Mouse (Mus musculus) left cerebral cortex, postnatal 4 days (tissue): ENCODE measurements around the gene Nckap5. TPM values are rescaled to one million over a fixed set of nuclear protein-coding genes. Genes with fewer than 3 reads are reported as not detected.
"Not testable (repeated sequence)": the region's sequence is repeated elsewhere in the genome, so short reads cannot be mapped to it uniquely, and the experiment has no call there.

Experiments
- DNase-seq: peaks from one replicate; pipeline ENCODE4 v3.0.0-alpha.2; 2022
- intact Hi-C: fragments of 180-260 bp; cut with DNase I; formaldehyde crosslinking; loops from one replicate; pipeline ENCODE4 v1.15.1; 2025
- total RNA-seq, 2 experiments: library from RNA; stranded (reverse); gene quantifications; 2 replicates each; pipeline ENCODE4 v1.2.3; 2021

Nckap5 gene
- total RNA-seq, 2 experiments from 2014 or later = 25.5 to 25.8 TPM

DNA sequence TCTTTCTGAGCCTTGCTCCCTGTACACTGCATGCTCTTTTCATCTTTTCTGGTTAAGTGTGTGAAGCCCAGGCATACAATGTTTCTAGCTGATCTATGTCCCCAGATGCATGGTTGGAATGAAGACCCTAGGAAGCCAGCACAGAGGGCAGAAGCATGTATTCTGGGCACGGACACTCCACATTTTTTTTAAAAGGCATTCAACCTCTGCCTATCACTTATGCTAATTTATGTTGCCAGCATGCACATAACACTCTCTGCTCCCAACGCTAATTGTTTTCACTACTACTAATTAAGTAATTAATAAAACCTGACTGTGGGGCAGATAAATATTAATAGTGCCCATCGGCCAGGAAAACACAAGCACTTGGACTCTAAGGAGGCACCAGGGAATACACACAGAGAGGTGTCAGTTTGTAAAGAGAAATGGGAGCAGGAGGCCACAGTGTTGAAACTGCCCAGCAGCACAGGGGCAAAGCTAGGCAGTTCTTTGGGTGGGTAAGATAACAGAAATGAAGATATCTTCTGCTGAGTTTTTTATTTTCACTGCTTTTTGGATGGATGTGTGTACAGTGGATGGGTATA lies 724.8 kb downstream of the Nckap5 start:
- intact Hi-C loops = no loop called here
- DNase-seq = no peak

DNA sequence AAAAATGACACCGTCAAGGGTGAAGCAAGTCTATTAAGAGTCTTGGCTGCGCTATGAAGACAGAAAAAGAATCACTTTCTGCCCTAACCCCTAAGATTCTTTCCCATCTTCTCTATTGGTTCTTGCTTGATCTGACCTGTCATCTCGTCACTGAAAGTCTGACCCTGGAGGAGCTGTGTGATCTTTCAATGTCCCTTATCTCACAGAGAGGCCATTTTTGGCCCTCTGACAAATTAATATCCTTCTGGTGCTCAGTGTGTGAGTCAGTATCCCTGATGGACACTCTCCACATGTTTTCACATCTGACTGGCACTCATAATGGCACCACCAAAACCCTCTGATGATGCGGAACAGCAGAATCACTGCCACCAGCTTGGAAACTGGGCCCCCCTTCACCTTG lies 736.3 kb downstream of the Nckap5 start:
- intact Hi-C loops = no loop called here
- DNase-seq = no peak

DNA sequence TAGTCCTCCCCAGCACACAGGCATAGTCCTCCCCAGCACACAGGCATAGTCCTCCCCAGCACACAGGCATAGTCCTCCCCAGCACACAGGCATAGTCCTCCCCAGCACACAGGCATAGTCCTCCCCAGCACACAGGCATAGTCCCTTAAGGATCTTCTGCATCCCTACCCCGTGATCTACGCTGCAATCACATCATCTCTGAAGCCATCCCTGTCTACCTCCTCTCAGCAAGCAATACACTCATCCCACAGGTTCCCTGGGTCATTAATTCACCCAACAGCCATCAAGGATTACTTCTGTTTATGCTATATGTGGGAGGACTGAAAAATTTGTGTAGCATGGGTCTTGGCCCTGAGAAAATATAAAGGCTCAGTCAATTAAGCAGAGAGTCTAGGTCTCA lies 738.6 kb downstream of the Nckap5 start:
- intact Hi-C loops, DNase-seq: not testable (repeated sequence)

DNA sequence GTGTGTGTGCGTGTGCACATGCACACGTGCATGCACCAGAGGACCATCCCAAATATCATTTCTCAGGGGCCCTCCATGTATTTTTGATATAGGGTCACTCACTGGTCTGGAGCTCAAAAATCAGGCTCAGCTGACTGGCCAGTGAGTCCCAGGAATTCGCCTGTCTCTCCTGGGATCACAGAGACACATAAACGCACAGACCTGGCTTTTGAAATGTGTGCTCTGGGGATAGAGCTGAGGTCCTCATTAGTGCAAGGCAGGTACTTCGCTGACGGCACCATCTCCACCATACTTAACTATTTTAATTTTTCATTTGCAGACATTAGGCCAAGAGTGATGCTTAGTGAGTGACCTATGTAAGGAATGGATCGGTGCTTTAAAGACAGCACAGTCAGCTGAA lies 743.4 kb downstream of the Nckap5 start:
- no peak for DNase-seq
- intact Hi-C loops = no loop called here

DNA sequence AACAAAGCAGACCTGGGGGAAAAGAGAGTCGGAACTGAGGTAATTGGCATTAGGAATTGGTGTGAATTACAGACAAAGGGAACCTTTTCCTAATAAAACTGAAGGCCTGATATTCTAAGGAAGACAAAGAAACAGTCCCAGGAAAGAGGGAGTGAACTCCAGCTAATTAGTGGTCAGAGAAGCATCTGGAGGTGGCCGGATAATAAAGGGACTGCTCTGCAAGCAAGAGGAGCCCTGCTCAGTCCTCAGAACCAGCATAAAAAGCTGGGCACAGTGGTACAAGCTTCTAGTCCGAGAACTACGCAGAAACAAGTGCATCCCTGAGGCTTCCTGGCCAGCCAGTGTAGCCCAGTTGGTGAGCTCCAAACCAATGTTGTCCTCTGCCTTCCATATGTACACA lies 754.3 kb downstream of the Nckap5 start:
- intact Hi-C loops = no loop called here
- DNase-seq = no peak

DNA sequence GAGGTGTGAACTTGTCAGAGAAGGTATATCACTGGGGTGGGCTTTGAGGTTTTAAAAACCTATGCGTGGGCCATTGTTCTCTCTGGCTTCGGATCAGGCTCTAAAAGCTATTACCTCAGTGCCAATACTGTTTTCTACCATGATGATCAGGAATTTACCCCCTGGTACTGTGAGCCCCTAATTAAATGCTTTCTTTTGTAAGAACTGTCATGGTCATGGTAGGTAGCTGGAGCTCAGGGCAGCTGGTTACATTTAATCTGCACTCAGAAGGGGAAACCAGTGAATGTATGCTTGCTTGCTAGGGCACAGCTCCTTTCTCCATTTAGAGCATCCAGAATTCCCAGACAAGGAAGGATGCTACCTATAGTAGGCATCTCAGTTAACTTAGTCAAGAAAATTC lies 759.7 kb downstream of the Nckap5 start:
- DNase-seq = no peak
- intact Hi-C loops = no loop called here

DNA sequence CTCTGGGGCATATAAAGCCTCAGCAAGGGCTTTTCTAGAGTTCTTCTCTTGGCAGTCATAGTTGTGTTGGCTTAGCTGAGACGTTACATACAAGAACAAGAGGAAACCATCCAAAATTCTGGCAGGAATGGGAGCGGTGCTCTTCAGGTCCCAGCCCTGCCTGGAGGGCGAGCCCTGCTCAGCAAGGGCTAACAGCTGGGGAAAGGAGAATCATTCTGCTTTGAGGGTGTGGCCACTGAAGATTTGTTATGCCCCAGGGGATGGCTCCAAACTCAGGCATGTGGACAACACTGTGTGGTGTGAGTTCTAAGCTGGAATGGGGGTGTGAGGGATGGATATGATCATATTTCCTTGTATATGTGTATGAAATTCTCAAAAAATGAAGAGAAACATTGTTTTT lies 779.1 kb downstream of the Nckap5 start:
- intact Hi-C loops = no loop called here
- DNase-seq = no peak

DNA sequence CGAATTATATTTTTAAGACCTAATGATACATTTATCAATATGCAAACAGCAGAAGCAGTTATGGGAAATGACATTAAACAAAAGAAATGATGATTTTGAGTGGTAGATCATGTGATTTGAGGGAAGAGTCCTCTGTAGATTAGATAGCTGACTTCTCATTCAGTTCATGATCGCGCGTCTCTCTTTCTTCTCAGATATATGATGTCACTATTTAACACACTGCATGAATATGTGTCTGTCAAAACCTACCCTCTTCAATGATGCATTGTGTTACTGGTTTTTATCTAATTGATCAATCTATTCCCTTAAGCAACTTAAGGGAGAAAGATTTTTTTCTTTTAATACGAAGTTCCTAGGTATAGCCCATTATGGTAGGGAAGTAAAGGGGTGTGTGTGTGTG lies 787.7 kb downstream of the Nckap5 start:
- intact Hi-C loops = no loop called here
- DNase-seq = no peak

DNA sequence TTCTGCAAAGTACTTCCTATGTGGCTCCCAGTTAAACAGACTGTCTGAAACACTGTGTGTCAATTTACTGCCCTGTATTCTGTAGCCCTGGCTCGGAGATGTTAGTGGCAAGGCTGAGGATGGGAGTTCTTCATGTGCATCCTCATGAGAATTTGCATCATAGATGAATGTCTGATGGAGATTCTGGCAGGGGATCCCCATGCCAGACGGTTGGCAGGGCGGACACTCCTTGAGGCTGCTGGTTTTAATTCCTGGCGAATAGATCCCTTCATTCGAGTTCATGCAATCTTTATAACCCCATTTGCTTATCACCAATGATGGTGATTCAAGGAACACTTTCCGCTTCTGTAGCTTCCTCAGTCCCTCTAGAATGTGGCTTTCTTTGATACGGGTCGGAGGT lies 803.1 kb downstream of the Nckap5 start:
- intact Hi-C loops = no loop called here
- DNase-seq = no peak

DNA sequence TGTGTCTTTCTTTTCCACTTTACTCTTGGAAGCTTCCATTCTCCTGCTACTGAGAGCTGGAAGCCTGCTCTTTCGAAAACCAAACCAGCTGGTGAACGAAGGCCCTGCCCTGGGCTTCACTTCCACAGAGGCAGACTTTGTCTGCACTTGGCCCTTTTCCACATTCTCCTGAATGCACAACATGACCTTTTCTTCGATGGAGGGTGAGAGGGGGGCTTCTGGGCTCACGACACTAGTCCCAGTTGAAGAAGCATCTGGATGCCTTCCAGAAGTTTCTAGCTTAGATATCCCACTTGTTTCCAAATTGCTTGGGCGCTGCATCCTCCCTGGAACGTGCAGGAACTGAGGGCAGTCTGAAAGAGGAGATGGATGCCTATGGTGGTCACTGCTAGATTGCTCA lies 806.1 kb downstream of the Nckap5 start:
- peak; percentile 48 for DNase-seq

DNA sequence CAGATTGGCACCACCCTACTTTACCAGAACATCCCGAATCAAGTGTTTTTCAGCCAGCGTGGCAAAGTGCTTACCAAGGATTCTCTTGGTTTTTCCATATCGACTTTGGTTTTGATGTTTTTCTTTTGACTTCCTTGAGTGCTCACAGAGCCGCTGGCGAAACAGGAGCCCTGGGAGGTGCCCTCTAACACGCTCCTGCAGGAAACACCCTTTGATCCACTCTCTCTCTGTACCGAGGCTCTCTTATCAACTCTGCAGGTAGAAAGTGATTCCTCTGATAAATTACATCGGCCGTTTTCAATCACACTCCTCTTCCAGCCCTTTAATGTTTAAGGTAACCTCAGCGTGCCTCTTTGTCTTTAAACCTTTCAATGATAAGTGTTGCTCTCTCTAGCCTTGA lies 807.6 kb downstream of the Nckap5 start:
- intact Hi-C loops = no loop called here
- no peak for DNase-seq

More for the DNA sequence above, 806.1 kb downstream of the Nckap5 start:
- intact Hi-C loops = no loop called here

DNA sequence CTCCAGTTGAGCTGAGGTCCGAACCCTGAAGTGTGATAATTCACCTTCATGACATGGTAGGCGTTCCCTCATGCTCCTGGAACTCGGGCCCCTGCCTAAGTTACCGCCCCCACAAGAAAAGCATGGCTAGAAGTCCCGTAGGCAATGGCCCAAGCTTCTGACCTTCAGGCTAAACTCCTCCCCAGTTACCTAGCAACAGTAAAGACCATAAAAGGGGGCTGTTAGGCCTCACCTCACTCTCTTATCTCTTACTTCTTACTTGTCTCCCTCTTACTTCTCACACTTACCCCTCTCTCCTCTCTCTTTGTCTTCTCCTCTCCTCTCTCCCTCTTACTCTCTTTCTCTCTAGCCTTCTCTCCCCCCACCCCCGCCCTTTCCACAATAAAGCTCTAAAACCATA lies 811.9 kb downstream of the Nckap5 start:
- DNase-seq, intact Hi-C loops: not testable (repeated sequence)

DNA sequence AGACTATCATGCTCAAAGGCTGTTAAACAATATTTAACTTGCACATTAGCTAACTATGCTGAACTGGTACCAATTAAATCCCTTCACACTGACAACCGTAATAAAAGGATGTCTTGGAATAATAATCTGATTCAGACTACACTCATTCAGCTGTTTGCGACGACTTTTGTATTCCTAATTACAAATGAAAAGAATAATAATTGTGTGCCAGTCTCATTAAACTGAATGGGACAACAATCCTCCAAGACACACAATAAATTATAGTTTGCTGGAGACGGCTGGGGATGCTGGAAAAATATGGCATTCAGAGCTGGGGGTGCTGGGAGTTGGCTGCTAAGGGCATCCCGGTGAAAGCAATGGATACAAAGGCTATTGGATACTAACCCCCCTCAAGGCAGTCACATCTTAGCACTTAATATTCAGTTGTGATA lies 818.9 kb downstream of the Nckap5 start:
- intact Hi-C loops = no loop called here
- no peak for DNase-seq

DNA sequence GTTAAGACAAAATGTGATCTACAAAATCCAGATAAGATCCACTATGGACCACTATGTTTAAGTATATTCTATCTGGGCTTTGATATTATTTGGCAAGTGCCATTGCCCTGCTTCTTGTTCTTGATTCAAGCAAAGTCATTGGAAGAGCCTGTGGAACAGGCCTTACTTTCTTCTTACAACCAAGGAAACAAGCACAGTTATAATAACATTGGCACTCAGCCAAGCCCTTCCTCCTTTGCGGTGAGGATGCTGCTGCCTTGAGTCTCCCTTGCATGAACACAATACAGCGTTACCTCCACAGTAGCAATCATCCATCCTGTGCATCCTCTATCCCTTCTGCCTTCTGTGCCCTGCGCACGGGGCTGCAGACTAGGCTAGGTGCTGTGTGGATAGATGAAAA lies 823.0 kb downstream of the Nckap5 start:
- DNase-seq = no peak
- intact Hi-C loops = no loop called here

DNA sequence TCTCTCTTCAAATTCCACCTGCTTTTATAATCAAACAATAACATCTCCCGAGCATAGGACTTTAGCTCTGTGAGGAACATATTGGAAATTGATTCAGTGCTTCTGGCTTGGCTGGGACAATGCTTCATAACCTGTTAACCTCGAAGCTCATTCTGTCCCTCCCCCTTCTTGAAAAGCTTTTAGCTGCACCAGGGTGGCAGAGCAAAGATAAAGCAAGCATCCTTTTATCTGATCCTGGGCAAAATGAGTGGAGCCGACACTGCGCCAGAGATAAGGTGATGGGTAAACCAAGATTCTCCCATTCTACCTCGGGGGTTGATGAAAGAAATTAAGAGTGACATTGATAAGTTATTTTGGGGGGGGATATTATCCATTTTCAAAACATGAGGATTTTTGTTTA lies 824.9 kb downstream of the Nckap5 start:
- intact Hi-C loops = no loop called here
- no peak for DNase-seq

DNA sequence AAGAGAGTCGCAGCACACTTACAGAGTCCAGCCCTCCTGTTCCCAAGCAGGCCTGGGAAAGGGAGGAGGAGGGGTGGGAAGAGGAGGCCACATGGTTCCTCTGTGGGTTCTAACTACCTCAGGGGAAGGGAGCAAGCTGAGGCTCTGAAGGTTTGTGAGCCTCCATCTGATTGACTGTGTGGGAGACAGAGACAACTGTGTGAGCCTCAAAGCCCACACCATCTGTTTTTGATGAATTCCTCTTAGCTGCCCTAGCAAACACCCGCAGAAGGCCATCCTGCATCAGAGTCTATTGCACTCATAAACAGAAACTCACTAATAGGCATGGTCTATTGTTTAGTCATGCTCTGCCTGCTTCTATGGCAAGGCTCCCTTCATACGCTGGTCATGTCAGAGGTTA lies 834.1 kb downstream of the Nckap5 start:
- intact Hi-C loops = no loop called here
- DNase-seq = peak; percentile 1

DNA sequence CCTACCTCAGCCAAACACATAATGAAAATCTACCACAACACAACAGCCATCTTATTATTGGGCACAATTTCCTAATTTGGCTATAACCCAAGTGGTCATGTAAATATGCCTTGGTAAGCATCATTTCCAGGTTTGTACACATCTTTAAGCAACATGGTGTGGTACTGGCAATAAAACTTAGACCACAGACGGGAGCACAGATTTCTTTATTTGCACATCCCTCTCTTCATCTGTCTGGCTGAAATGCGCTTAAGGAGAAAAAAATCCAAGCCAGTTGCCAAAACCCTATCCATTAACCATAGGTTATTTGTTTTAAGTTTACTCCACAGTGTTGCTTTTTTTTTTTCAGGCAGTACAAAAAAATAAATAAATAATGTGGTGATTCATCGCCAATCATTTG lies 842.8 kb downstream of the Nckap5 start:
- intact Hi-C loops = no loop called here
- DNase-seq = no peak

DNA sequence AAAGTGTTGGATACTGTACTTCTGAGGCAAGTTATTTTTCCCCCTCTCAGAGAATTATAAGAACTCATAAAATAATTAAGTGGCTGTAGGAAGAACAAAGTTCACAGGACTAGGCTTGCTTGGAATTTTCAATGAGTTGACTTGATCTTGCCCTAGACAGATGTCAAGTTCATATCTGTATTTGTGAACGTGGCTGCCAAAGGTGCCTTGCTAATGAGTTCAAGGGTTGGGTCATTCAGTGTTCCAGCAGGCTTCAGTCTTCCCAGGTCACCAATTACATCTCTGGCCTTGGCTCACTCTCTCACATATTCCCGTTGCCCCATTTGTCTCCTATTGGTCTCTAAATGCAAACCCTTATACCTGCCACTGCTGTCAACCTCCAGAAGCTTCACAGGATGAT lies 846.0 kb downstream of the Nckap5 start:
- intact Hi-C loops = no loop called here
- DNase-seq = no peak

DNA sequence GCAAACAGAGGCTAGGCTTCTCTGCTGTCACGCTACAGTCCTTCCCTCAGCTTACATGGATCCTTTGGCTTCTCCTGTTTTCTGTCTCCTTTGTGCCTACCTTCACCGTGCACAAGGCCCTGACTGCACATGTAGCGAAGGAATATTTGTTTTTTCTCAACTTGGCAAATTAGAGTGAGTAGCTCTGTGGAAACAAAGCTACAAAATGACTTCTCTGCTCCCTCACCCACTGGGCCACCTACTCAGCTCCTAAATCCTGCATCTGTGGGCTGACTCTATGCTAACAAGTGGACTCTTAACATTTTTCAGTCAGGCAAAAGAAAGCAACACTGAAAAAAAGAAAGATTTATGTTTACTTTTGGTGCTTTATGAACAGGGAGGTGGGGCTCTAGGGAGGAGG lies 856.0 kb downstream of the Nckap5 start:
- intact Hi-C loops = no loop called here

DNA sequence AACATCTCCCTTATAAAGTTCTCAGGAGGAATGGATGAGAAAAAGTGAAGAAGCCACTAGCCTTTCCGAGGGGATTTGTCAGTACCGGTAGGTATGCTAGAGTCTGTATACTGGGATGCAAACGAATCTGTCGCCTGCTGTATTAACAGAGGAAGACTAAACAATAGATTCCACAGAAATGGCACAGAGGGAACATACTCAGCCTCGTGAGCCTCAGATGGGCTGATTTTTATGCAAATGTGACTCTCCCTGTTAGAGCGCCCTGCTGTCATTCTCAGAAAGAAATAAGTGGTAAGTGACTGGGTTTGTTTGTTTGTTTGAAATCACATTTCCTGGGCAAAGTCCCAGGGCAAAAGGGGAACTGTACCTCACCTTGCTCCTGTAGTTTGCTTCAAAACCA lies 858.7 kb downstream of the Nckap5 start:
- intact Hi-C loops = no loop called here
- no peak for DNase-seq

More for the DNA sequence above, 856.0 kb downstream of the Nckap5 start:
- DNase-seq = no peak

DNA sequence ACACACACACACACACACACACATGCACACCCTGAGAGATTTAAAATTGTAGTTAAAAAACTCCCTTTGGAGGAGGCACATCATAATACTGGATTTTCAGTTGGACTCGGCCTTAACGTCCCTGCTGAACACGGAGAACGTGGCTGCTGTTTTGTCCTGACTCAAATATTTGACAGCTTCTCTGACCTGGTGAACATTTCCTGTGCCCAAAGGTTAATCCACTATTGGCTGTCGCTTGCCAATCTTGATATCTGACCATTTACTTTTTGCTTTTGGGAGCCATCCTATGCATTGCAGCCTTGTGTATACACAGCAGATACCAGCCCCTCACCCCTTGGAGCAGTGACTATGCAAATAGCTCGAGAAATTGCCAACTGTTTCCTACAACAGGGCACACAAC lies 862.9 kb downstream of the Nckap5 start:
- no peak for DNase-seq
- intact Hi-C loops = no loop called here

DNA sequence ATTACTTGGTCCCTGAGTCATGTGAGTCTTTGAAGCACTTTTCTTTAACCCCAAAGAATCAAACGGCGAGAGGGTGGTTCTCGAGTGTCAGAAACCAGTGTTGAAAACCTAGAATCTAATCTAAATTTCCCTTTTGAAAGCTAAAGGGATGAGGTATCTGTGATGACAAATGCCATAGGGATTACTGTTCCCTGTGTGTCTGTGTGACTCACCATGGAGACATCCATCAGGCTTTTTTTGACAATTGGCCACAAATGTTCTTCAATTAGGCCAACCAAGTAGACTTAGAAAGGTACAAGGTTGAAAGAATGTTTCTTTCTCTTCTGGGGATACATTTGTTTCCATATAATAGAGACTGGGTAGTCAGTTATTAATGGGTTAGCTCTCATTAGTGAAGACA lies 879.6 kb downstream of the Nckap5 start:
- no peak for DNase-seq

DNA sequence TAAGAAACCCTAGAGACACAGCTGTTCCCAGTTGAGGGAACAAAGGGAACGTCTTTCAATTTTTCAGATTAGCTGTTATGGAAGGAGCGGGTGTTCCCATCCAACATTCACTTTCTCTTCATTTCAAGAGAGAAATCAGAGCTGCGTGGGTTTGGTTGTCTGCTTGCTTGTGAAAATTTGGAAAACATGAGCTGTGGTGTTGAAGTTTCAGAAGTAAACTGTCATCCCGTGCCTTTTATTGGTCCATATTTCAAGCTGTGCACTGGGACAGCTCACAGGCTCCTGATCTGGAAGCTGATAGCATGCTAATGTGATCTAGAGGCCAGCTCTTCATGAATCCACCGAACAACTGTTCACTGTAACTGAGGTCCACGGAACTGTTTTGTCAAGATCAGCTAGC lies 881.5 kb downstream of the Nckap5 start:
- intact Hi-C loops = no loop called here
- no peak for DNase-seq

More for the DNA sequence above, 879.6 kb downstream of the Nckap5 start:
- intact Hi-C loops = no loop called here
